Mouse (Mus musculus) lung, postnatal 25 days (tissue): ENCODE measurements around the gene Fxyd7.

ENCODE experiments used
- DNase-seq: peaks from one replicate; pipeline ENCODE4 v3.0.0; 2022; ENCODE audit warnings: low spot score

The Fxyd7 gene

GRCm38 (mm10) chr7:31050921-31051320 lies 346 bp downstream of the Fxyd7 start:
- DNase-seq: no peak

- no peak for DNase-seq
Measured at GRCm38 (mm10) chr7:31050487-31050886, 780 bp downstream of the Fxyd7 start.

- no peak for DNase-seq
Measured at GRCm38 (mm10) chr7:31049846-31050281, 1.4 kb downstream of the Fxyd7 start.

GRCm38 (mm10) chr7:31049135-31049845 lies 2.0 kb downstream of the Fxyd7 start:
- DNase-seq: no peak

GRCm38 (mm10) chr7:31042431-31042910 lies 8.8 kb downstream of the Fxyd7 start, which contains the start of gene Fxyd5:
Fxyd5 (minus strand) TSS chr7:31042481.
- no peak for DNase-seq

GRCm38 (mm10) chr7:31041662-31042315 lies 9.5 kb downstream of the Fxyd7 start:
- peak; percentile 79 for DNase-seq

- no peak for DNase-seq
Measured at GRCm38 (mm10) chr7:31041023-31041407, 10.3 kb downstream of the Fxyd7 start.

GRCm38 (mm10) chr7:31040281-31041022 lies 10.8 kb downstream of the Fxyd7 start:
- DNase-seq: no peak

- no peak for DNase-seq
Measured at GRCm38 (mm10) chr7:31039011-31039410, 12.3 kb downstream of the Fxyd7 start.

GRCm38 (mm10) chr7:31037675-31038074 lies 13.6 kb downstream of the Fxyd7 start:
- DNase-seq: no peak

- no peak for DNase-seq
Measured at GRCm38 (mm10) chr7:31036917-31037316, 14.3 kb downstream of the Fxyd7 start.

GRCm38 (mm10) chr7:31035291-31035690 lies 16.0 kb downstream of the Fxyd7 start:
- DNase-seq: no peak

GRCm38 (mm10) chr7:31034789-31035188 lies 16.5 kb downstream of the Fxyd7 start:
- no peak for DNase-seq

- peak; percentile 73 for DNase-seq
Measured at GRCm38 (mm10) chr7:31033409-31034165, 17.7 kb downstream of the Fxyd7 start.

GRCm38 (mm10) chr7:31031731-31032130 lies 19.5 kb downstream of the Fxyd7 start:
- DNase-seq: no peak

GRCm38 (mm10) chr7:31030717-31031116 lies 20.6 kb downstream of the Fxyd7 start:
- no peak for DNase-seq

GRCm38 (mm10) chr7:31028609-31029008 lies 22.7 kb downstream of the Fxyd7 start:
- DNase-seq: no peak

GRCm38 (mm10) chr7:31017104-31017901 lies 34.0 kb downstream of the Fxyd7 start:
- DNase-seq: no peak

GRCm38 (mm10) chr7:31012971-31013370 lies 38.3 kb downstream of the Fxyd7 start:
- no peak for DNase-seq

- DNase-seq: no peak
Measured at GRCm38 (mm10) chr7:31008889-31009288, 42.4 kb downstream of the Fxyd7 start.

- DNase-seq: no peak
Measured at GRCm38 (mm10) chr7:31008175-31008574, 43.1 kb downstream of the Fxyd7 start.
